Mouse (Mus musculus): ENCODE data around the gene Bcl2l2.

Bcl2l2 gene

DNA sequence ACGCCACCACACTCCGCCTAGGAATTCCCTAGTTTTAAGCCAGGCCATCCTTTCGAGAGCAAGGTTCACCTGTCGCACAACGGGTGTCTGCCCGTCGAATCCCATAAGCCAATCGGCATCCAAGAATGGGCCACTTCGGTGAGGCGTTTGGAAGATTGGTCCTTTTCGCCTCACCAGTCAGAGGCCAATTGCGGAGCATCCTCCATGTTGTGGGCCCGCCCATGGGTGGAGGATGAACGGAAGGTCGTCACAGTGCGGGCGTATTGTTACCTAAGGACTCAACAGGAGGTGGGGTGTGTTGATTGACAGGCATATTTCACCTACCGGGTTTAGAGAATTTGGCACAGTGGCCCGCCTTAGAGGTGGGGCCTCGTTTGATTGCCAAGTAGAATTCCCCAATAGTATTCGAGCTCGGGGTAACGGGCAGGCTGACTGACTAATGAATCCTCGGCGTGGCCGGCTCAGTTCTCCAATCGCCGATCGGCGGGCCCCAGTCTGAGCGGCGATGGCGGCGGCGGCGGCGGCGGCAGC is 10.5 kb downstream of the Bcl2l2 start:
- peak; percentile 99 for DNase-seq (ENCODE audit: low read depth, low spot score)

DNA sequence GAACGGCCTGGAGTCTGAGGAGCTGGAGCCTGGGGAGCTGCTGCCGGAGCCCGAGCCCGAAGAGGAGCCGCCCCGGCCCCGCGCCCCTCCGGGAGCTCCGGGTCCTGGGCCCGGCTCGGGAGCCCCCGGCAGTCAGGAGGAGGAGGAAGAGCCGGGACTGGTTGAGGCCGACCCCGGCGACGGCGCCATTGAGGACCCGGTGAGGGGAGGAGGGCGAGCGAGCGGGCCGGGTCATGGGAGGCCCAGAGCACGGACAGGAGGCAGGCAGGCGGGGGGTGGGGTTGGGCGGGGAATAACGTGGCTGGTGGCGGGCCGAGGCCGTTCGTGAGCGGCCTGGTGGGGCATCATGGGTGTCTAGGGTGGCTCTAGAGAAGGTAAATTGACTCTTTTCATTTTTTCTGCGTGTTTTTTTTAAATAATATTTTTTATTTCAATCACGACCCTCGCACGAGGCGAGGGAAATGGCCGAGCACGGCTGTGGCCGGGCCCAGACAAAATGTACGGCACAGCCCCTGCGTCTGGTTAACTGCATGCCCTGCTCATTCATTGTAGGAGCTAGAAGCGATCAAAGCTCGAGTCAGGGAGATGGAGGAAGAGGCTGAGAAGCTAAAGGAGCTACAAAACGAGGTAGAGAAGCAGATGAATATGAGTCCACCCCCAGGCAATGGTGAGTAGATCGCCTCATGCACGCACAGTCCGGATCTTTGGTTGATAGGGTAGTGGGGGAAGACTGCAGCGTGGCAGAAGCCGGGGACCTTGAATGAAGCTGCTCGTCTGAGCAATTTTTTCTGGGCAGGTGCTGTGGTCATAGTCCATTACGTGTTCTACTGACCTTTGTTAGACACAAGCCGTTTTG is 11.3 kb downstream of the Bcl2l2 start:
- DNase-seq (ENCODE audit: low read depth, low spot score), result no peak

DNA sequence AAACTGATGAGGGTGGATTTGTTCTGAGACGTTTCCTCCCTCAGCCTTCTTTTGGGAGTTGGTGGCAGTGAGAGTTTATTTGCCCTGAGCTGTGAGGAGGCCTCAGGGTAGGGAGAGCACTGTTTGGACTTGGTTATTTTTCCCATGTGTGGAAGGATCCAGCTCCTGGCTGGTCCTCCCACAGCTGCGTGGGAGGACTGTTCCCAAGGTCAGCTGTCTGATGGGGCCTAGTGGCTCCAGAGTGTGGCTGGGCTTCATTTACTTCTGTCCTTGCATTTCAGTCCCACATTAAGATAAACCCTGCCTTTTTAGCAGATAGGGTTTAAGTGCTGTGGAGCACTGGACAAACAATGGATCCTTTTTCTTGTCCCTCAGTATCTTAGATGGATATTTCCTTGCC is 14.3 kb downstream of the Bcl2l2 start:
- DNase-seq (ENCODE audit: low read depth, low spot score), result no peak

DNA sequence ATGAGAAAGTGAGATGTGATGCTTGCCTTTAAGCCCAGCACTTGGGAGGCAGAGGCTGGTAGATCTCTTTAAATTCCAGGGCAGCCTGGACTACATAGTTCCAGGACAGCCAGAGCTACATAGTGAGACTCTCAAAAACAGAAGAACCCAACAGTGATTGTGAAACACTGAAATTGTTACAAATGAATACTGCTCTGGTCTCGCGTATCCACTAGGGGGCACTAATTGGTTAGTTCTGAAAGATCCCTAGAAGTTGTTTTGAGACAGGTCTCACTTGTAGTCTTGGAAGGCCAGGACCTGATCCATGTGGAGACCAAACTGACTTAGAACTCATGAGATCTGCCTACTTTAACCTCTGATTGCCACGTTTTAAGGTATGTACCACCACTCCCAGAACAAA is 17.2 kb downstream of the Bcl2l2 start:
- DNase-seq (ENCODE audit: low read depth, low spot score), result peak; percentile 85

DNA sequence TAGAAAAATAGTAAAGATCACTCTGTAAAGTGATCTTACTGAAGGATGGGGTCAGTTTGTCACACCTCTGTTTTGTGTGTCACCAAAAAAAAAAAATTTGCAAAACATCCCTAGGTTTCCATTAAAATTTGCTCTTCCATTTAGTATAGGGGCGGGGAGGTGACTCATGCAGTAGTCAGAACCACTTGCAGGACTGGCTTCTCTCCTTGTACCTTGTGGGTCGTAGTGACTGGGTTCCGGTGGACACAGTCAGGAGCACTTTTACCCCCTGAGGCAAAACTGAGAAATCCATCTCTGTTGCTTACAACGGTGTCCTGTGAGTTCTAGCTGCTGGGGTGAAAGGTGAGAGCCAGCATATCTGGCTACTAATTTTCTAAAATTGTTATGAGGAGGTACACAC is 20.5 kb downstream of the Bcl2l2 start:
- no peak for DNase-seq (ENCODE audit: low read depth, low spot score)

DNA sequence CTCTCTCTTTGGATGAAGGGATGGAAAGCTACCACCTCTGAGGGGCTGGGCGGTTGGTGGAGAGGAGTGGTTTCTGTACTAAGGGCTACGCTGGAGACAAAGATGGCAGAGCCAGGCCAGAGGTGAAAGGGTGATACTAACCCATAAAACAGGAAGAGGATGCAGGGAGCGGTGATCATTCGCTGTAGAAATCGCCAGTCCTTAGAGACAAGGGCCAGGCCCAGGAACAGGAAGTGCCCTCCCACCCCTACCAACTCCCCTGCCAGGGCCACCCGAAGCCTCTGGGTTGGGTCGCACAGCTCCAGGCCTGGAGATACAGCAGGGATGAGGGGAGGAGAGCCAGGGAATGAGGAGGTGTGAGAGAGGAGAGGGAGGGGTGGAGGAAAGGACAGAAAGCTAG is 25.5 kb downstream of the Bcl2l2 start:
- DNase-seq (ENCODE audit: low read depth, low spot score), result no peak

DNA sequence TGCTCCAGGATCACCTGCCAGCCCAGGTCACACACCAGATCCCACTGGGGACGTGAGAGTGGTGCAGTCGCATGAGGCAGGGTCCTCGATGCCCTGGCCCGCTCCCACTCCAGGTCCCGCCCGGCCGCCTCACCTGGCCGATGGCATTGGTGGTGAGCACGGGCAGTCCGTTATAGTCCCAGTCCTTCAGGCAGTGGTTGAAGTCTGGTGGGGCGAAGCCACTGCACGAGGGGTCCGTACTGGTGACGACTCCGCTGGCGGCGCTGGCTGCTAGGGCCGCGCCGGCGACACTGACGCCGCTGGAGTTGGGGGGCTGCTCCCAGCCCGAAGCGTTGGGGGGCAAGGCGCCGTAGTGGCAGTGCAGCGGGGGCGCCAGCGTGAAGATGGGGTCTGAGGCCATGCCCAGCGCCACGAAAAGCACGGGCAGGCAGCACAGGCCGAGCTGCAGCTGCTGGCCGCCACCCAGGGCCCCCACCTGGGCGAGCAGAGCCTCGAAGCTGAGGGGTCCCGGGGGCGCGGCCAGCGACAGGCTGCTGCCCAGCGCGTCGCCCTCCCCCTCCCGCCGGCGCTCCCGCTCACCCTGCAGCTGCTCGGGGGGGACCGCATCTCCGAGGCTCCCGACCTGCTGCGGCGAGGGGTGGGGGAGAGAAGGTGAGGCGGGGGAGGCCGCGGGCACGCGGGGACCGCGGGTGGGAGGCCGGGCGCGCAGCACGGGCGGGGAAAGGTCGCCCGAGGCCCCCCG is 29.1 kb downstream of the Bcl2l2 start:
- DNase-seq (ENCODE audit: low read depth, low spot score), result no peak

DNA sequence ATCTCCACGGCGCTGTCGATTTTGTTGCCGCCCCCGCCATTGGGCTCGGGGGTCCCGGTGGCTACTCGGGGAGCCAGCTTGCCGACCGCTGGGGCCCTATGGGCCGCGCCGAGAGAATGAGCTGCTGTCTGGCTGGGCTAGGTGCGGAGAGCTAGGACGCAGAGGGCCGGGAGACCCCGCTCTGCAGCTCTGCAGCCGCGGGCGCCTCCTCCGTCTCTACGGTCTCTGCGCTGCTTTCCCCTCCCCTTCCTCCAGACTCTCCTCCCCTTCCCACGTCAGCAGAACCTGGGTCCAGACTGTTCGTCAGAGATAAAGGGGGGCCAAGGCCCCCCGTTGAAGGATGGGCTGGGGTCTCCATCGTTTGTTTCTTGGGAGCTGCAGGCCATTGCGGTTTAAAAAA is 29.7 kb downstream of the Bcl2l2 start, which contains the start of gene Slc22a17:
Gene Slc22a17 (minus strand): TSS at position 247 of the 400 bp plus-strand sequence.
- peak; percentile 86 for DNase-seq (ENCODE audit: low read depth, low spot score)

DNA sequence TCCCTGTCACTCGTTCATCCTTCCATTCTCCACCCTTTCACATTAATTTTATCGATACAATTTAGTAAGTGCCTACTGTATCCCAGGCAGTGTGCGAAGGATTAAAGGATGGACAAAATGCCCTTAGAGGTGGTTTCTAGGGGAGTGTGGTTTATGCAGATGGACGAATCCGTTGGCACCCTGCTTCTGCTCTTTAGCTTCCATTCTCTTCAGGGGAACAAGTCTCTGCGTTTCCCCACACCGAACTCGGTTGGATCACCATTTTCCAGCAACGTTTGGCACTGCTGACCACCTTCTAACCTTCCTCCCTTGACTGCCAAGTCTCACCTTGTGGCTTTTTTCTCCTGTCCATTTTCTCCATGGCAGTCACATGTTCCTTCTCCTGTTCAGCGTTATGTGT is 30.2 kb downstream of the Bcl2l2 start:
- DNase-seq (ENCODE audit: low read depth, low spot score), result no peak

DNA sequence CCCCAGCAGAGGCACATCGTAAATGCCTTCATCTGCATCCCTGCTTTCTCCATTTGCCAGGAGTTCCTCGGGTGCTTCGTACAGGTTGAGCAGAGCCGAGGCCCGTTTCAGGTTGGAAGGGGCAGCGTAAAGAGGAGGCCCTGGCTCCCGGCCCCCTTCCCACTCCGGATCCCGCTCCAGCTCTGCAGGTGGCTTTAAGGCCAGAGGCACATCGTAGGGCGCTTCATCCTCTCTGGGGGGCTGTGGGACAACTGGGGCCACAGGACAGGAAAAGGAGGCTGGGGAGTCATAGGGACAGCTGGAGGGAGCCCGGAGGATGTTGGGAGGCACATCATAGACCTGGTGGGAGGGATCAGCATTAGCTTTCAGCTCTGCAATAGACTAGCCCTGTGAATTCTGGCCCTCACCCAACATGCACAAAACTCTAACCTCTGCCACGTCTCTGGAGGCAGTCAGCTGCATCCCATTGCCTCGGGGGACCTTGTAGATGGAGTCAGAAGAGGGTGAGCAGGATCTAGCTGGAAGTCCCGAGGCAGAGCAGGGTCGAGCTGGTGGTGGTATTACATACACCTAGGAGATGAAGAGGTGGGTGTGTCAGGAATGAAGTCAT is 37.0 kb downstream of the Bcl2l2 start:
- DNase-seq (ENCODE audit: low read depth, low spot score), result no peak

DNA sequence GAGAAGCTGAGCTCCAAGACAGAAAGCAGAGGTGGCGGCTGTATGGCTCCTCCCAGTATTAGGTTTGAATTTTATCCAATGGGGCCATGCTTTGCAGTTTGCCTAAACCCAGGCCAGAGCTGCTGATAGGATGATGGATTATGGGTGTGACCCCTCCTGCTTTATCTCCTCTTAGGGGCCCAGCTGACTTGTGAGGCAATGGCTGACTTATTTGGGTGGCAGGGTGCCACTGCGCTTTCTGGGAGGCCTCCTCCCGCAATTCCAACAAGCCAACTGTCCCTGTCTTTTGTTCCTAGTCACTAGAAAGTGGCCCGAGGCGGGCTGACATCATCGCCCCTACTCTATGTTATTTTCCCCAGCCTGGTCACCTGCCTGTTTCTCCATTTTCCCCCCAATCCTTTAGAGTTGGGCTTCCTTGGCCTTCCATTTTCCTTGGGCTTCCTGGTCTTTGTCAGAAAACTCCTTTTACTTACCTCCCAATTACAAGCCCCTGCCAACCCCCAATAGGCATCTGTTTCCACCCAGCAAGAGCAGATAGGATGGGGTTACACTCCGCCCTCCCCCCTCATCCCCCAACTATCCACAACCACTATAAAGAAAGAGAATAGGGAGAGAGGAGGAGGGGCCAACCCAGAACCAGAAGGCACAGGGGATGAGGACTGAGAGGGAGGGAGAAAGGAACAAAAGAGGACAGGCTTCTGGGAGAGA is 41.6 kb downstream of the Bcl2l2 start:
- peak; percentile 76 for DNase-seq (ENCODE audit: low read depth, low spot score)

DNA sequence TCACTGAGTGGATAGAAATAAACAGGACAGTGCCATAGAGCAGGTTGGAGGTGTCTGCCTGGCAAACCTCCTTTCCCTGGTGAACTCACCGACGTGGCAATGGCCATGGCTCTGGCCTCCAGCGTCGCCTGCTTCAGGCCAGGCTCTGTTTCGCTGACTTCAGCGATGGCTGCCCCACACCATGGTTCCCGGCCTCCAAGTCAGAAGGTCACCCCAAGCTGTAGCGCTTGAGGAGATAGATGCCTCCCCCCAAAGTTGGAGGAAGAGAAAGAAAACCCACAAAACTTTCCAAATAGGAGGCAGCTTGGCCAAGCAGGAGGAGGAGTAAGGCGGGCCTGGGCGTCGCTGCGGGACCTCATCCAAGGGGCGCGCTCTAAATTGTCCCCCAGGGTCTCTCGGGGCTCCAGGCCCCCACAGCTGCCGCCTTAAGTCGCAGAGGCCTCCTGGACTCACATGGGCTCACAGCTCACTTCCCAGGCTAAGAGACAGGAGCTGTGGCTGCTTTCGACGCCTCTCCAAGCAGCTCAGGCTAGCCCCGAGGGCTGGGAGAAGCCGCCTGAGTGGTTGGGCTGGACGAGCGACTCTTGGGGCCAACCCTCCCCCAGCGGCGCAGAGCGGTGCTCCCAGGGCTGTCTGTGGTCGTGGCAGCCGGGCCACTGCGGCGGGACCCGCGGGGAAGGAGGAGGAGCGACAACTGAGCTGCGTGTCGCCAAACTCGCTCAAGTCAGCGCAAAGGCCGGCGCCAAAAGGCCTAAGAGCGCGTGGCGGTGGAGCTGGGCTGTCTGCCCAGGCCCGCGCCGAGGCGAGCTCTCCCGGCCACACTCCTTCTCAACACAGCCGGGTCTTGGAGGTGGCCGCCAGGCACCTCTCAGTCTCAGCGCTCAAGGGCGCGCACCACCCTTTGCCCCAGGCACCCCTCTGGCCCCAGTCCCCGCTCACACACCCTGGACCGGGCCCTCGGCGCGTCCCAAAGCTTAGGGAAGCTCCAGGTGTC is 42.5 kb downstream of the Bcl2l2 start, which contains the start of gene Efs:
Gene Efs (minus strand): TSS at position 778 of the 994 bp plus-strand sequence.
- DNase-seq (ENCODE audit: low read depth, low spot score), result peak; percentile 61

DNA sequence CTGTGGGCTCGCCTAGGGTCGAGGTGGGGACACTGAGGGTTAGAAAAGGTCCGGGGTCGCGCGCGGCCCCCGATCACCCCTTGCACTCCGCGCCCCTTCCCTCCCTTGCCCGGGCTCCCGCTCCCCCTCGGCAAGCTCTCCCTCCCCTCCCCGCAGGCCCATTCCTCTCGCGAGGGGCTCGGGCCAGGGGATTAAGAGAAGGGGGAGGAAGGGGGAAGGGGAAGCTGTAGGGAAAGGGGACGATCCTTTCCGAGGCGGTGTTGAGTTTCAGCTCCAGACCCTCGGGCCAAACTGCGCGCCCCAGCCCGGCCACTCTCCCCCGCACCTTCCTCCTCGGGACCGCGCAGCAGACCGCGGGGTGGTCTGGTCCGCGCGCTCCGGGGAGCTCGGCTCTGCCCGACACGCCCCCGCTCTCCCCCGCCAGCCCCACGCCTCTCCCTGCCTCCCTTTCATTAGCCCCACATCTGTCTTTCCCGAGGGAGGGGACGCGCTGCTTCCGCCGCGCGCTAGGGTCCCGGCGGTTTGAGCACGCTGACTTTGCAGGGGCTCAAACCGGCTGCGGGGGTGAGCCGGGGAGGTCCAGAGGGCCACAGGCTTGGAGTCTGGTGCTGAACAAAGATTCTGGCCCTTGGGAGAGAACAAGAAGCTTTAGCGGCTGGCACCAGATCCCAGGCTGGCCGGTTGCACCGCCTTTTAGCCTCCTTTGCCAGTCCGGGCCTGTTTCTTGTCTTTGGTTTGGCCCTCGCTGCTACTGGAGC is 43.4 kb downstream of the Bcl2l2 start:
- peak; percentile 94 for DNase-seq (ENCODE audit: low read depth, low spot score)

DNA sequence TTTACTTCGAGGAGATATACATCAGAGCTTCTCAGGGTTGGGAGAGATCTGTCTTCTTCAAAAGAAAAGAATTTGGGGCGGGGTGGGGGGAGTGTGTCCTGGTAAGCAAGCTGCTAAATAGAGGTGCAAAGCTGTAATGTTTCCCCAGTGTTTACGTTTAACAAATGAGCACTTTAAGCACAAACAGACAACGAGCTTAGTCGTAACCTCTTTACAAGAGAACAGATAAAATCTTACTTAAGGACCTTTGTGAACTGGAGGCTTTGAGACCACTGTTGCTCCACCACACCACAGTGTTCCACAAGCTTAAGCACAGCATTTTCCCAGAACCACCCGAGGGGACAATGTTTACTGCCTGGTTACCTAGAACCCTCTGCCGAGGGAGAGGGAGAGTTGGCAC is 44.1 kb downstream of the Bcl2l2 start:
- DNase-seq (ENCODE audit: low read depth, low spot score), result no peak

DNA sequence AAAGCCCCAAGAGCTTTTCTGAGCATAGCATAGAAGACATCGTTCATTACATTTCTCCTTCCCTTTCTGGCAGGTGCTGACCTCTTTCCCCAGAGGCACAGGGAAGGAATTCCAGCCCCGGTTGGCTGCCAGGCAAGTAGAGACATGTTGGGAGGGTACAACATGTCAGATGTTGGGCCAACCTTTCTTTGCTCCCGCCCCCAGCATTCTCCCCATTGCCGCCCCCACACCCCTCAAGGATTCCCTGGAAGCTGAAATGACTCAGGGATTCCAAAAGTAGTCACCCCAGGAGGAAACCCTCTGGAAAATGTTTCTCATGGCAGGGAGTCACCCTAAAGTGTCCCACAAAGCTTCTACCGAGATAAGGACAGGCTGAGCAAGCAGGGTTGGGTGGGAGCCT is 46.6 kb downstream of the Bcl2l2 start:
- no peak for DNase-seq (ENCODE audit: low read depth, low spot score)

DNA sequence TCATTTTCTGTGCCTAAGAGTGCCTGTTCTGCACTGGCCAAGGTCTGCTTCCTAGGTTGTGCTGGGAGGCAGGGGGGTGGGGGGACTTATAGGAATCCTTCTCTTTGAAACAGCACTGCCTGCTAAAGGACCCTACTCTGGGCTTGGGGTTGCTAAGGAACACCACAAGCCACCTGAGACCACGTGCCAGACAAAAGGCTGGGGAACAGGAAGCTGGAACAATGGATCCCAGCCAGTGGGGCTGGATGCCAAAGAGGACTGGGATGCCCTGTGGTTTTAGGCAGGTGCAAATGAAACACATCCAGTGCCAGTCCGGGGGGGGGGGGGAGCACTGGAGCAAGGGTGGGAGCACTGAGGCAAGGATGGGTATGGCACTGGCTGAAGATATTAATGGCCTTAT is 47.3 kb downstream of the Bcl2l2 start:
- no peak for DNase-seq (ENCODE audit: low read depth, low spot score)

DNA sequence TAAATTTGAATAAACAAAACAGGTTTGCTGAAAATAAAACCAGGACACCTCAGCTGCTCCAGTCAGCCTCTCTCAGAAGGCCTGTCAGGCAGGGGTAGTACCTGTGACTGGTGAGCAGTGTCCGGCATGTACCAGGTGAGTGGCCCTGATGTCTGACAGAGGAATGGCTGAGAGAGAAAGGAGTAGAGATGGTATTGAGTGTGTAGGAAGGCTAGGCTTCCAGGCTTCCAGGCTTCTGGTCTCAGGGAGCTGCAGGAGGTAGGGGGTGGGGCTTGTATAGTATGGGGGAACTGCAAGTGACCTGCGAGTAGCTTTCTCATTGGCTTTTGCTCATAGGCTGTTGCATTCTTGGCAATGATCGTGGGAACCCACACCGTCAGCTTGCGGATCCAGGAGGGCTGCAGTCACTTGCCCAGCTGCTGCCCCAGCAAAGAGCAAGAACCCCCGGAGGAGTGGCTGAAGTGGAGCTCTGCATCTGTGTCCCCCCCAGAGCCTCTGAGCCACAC is 49.5 kb downstream of the Bcl2l2 start, which contains the start of gene Il25:
Gene Il25 (plus strand): TSS at position 51 of the 506 bp plus-strand sequence.
- no peak for DNase-seq (ENCODE audit: low read depth, low spot score)

DNA sequence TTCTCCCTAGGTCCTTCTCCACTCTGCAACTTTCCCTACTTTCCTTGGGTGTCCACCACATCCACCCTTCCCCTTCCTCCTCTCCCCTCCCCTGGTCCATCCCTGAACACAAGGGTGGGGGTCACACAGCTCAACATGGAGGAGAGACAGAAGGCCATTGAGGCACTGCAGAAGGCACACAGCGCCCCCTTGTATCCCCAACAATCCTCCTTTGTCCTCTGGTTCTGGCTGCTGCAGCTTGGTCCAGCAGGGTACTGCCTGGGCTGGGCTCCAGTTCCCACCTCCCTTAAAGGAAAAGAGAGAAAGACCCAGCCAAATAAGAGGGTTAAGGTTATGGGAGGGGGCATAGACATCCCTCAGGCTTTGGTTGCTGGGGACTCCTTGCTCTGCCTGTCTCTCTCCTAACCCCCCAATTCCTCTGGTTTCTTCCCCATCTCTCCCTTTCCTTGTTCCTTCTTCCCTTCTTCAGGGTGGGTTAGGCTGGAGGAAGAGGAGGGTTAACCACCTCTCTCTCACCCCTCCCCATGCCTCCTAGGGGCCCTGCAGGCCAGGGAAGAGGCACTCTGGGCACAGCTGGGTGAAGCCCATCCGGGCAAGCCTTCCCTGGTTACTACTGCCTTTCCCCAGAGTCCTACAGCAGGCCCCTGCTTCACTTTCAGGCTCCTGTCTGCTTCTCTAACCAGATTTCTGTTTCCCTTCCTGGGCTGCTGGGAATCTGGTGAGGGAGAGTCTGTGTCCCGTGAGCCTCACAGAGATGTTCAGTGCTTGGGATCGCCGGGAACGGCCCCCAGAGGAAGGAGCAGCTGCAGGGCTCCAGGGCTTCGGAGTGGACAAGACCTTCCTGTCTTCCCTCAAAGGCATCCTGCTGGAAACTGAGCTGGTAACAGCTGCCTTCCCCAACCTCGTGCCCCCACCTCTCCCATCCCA is 53.0 kb downstream of the Bcl2l2 start, which contains the start of gene Cmtm5:
Gene Cmtm5 (plus strand): TSS at position 358 of the 927 bp plus-strand sequence.
- no peak for DNase-seq (ENCODE audit: low read depth, low spot score)

Measured in forelimb bud, embryonic 11.5 days (tissue).